Mouse (Mus musculus) CH12.LX (cell line): ENCODE data around the gene Zbtb9. TPM values are rescaled to one million over a fixed set of nuclear protein-coding genes. Genes with fewer than 3 reads are reported as not detected.

ENCODE experiments used
- DNase-seq: peaks from one replicate; pipeline ENCODE4 v3.0.0-alpha.2; 2013; ENCODE audit errors: extremely low read depth
- H3K27ac ChIP-seq: 2 replicates; pipeline ENCODE4 v1.5.1; 2012; ENCODE audit warnings: low read depth, mild to moderate bottlenecking, control low read depth, moderate library complexity; ENCODE audit not compliant: insufficient read depth
- H3K27me3 ChIP-seq: replicated peaks from 2 replicates; pipeline ENCODE3; 2012; ENCODE audit warnings: inconsistent platforms
- H3K36me3 ChIP-seq, 2 experiments: replicated peaks in 1 of 2; 2 replicates each; pipeline versions ENCODE3 to v1.6.1; 2012; ENCODE audit warnings: inconsistent platforms in 1 of 2, low read length in 1 of 2, mild to moderate bottlenecking in 1 of 2, mixed read lengths in 1 of 2, moderate library complexity in 1 of 2; ENCODE audit not compliant: control insufficient read depth in 1 of 2, insufficient read depth in 1 of 2
- H3K4me1 ChIP-seq, 2 experiments: 2 replicates each; pipeline ENCODE4 v1.6.1; 2012; ENCODE audit warnings: inconsistent platforms in 1 of 2, moderate library complexity in 1 of 2; ENCODE audit not compliant: insufficient read depth in 2 of 2, control insufficient read depth in 1 of 2
- H3K4me2 ChIP-seq: 2 replicates; pipeline ENCODE4 v1.6.1; 2012; ENCODE audit warnings: low read depth, mild to moderate bottlenecking, control low read depth; ENCODE audit not compliant: poor library complexity, insufficient read depth, severe bottlenecking
- H3K4me3 ChIP-seq, 3 experiments: fragments of 150-350 bp in 1 of 3; sonication (generic) in 1 of 3; replicated peaks in 1 of 3; 2 replicates each; pipeline versions ENCODE3 to v1.5.1; 2011 to 2012; ENCODE audit warnings: low read depth in 2 of 3, low read length in 2 of 3, mild to moderate bottlenecking in 2 of 3, moderate library complexity in 2 of 3, control low read depth in 1 of 3, improper control_type of control experiment in 1 of 3, inconsistent platforms in 1 of 3, mixed read lengths in 1 of 3; ENCODE audit not compliant: poor library complexity in 1 of 3
- H3K79me2 ChIP-seq: replicated peaks from 2 replicates; pipeline ENCODE4 v1.6.1; 2012; ENCODE audit warnings: mild to moderate bottlenecking, moderate library complexity; ENCODE audit not compliant: control insufficient read depth, poor library complexity, insufficient read depth, severe bottlenecking; ENCODE audit errors: extremely low read depth
- H3K9ac ChIP-seq: 2 replicates; pipeline ENCODE4 v1.6.1; 2012; ENCODE audit warnings: low read depth, mild to moderate bottlenecking, control low read depth, moderate library complexity; ENCODE audit not compliant: insufficient read depth
- H3K9me3 ChIP-seq: replicated peaks from 2 replicates; pipeline ENCODE3; 2012; ENCODE audit warnings: low read length, inconsistent platforms, mixed read lengths
- BHLHE40 ChIP-seq: IDR thresholded peaks from 2 replicates; pipeline ENCODE4 v1.6.1; 2011; ENCODE audit warnings: mild to moderate bottlenecking, low read depth, low read length, improper control_type of control experiment
- CHD1 ChIP-seq: IDR thresholded peaks from 2 replicates; pipeline ENCODE4 v1.6.1; 2012; ENCODE audit warnings: low read depth, low read length, improper control_type of control experiment, inconsistent platforms
- CHD2 ChIP-seq: IDR thresholded peaks from 2 replicates; pipeline ENCODE4 v1.6.1; 2011; ENCODE audit warnings: low read length, improper control_type of control experiment
- CTCF ChIP-seq, 2 experiments: IDR thresholded peaks in 1 of 2; conservative IDR thresholded peaks in 1 of 2; 2 replicates each; pipeline ENCODE4 v1.5.1; 2011 to 2012; ENCODE audit warnings: low read depth in 2 of 2, low read length in 2 of 2, improper control_type of control experiment in 1 of 2, inconsistent platforms in 1 of 2, mild to moderate bottlenecking in 1 of 2, moderate library complexity in 1 of 2
- E2F4 ChIP-seq: IDR thresholded peaks from 2 replicates; pipeline ENCODE4 v1.6.1; 2011; ENCODE audit warnings: low read depth, low read length, improper control_type of control experiment; ENCODE audit not compliant: insufficient replicate concordance
- ELF1 ChIP-seq: IDR thresholded peaks from 2 replicates; pipeline ENCODE4 v1.6.1; 2014; ENCODE audit warnings: low read depth, mild to moderate bottlenecking, inconsistent platforms, low read length, improper control_type of control experiment
- EP300 ChIP-seq: IDR thresholded peaks from 2 replicates; pipeline ENCODE4 v1.6.1; 2011; ENCODE audit warnings: low read length, improper control_type of control experiment
- ETS1 ChIP-seq: conservative IDR thresholded peaks from 2 replicates; pipeline ENCODE4 v1.6.1; 2012; ENCODE audit warnings: low read depth, mild to moderate bottlenecking, inconsistent platforms, low read length, improper control_type of control experiment, moderate library complexity
- IRF4 ChIP-seq: IDR thresholded peaks from 2 replicates; pipeline ENCODE4 v1.6.1; 2014; ENCODE audit warnings: low read depth, mild to moderate bottlenecking, inconsistent platforms, low read length, improper control_type of control experiment
- JUN ChIP-seq: IDR thresholded peaks from 2 replicates; pipeline ENCODE4 v1.6.1; 2011; ENCODE audit warnings: low read depth, mild to moderate bottlenecking, low read length, improper control_type of control experiment, moderate library complexity; ENCODE audit not compliant: insufficient read depth
- JUND ChIP-seq: conservative IDR thresholded peaks from 2 replicates; pipeline ENCODE4 v1.6.1; 2011; ENCODE audit warnings: low read depth, low read length, improper control_type of control experiment
- KAT2A ChIP-seq: IDR thresholded peaks from 2 replicates; pipeline ENCODE4 v1.6.1; 2012; ENCODE audit warnings: low read length, improper control_type of control experiment, inconsistent platforms; ENCODE audit not compliant: insufficient replicate concordance
- MAX ChIP-seq: IDR thresholded peaks from 2 replicates; pipeline ENCODE4 v1.6.1; 2011; ENCODE audit warnings: low read length, improper control_type of control experiment
- MAZ ChIP-seq: IDR thresholded peaks from 2 replicates; pipeline ENCODE4 v1.6.1; 2012; ENCODE audit warnings: low read depth, mild to moderate bottlenecking, inconsistent platforms, low read length, improper control_type of control experiment, moderate library complexity
- MEF2A ChIP-seq: IDR thresholded peaks from 2 replicates; pipeline ENCODE4 v1.6.1; 2014; ENCODE audit warnings: low read depth, mild to moderate bottlenecking, inconsistent platforms, low read length, improper control_type of control experiment, borderline replicate concordance
- MXI1 ChIP-seq: IDR thresholded peaks from 2 replicates; pipeline ENCODE4 v1.6.1; 2011; ENCODE audit warnings: mild to moderate bottlenecking, low read depth, low read length, improper control_type of control experiment
- NELFE ChIP-seq: IDR thresholded peaks from 2 replicates; pipeline ENCODE4 v1.6.1; 2011; ENCODE audit warnings: low read depth, low read length, improper control_type of control experiment
- NRF1 ChIP-seq: IDR thresholded peaks from 2 replicates; pipeline ENCODE4 v1.6.1; 2014; ENCODE audit warnings: low read depth, mild to moderate bottlenecking, inconsistent platforms, low read length, improper control_type of control experiment, moderate library complexity
- PAX5 ChIP-seq: IDR thresholded peaks from 2 replicates; pipeline ENCODE4 v1.6.1; 2012; ENCODE audit warnings: low read length, inconsistent platforms, mixed read lengths
- POLR2A ChIP-seq: IDR thresholded peaks from 2 replicates; pipeline ENCODE4 v1.6.1; 2011; ENCODE audit warnings: low read depth, mild to moderate bottlenecking, improper control_type of control experiment, low read length
- POLR2AphosphoS2 ChIP-seq: IDR thresholded peaks from 2 replicates; pipeline ENCODE4 v1.6.1; 2011; ENCODE audit warnings: low read depth, low read length, improper control_type of control experiment
- RAD21 ChIP-seq: IDR thresholded peaks from 2 replicates; pipeline ENCODE4 v1.6.1; 2011; ENCODE audit warnings: low read depth, mild to moderate bottlenecking, low read length, improper control_type of control experiment, moderate library complexity
- RCOR1 ChIP-seq: conservative IDR thresholded peaks from 2 replicates; pipeline ENCODE4 v1.6.1; 2012; ENCODE audit warnings: low read depth, mild to moderate bottlenecking, inconsistent platforms, low read length, improper control_type of control experiment
- SIN3A ChIP-seq: IDR thresholded peaks from 2 replicates; pipeline ENCODE4 v1.6.1; 2012; ENCODE audit warnings: low read length, improper control_type of control experiment, inconsistent platforms
- SMC3 ChIP-seq: IDR thresholded peaks from 2 replicates; pipeline ENCODE4 v1.6.1; 2011; ENCODE audit warnings: low read depth, low read length, improper control_type of control experiment
- TBP ChIP-seq: conservative IDR thresholded peaks from 2 replicates; pipeline ENCODE4 v1.6.1; 2011; ENCODE audit warnings: low read depth, low read length, improper control_type of control experiment
- TCF12 ChIP-seq: IDR thresholded peaks from 2 replicates; pipeline ENCODE4 v1.6.1; 2014; ENCODE audit warnings: low read depth, mild to moderate bottlenecking, inconsistent platforms, low read length, improper control_type of control experiment
- USF2 ChIP-seq: conservative IDR thresholded peaks from 2 replicates; pipeline ENCODE4 v1.6.1; 2011; ENCODE audit warnings: low read depth, low read length, improper control_type of control experiment
- ZC3H11A ChIP-seq: IDR thresholded peaks from 2 replicates; pipeline ENCODE4 v1.6.1; 2012; ENCODE audit warnings: low read depth, mild to moderate bottlenecking, inconsistent platforms, low read length, improper control_type of control experiment
- ZKSCAN1 ChIP-seq: IDR thresholded peaks from 2 replicates; pipeline ENCODE4 v1.6.1; 2012; ENCODE audit warnings: low read depth, inconsistent platforms, low read length, improper control_type of control experiment, borderline replicate concordance
- ZMIZ1 ChIP-seq: IDR thresholded peaks from 2 replicates; pipeline ENCODE4 v1.6.1; 2012; ENCODE audit warnings: low read depth, mild to moderate bottlenecking, inconsistent platforms, low read length, improper control_type of control experiment
- ZNF384 ChIP-seq: IDR thresholded peaks from 2 replicates; pipeline ENCODE4 v1.6.1; 2012; ENCODE audit warnings: low read depth, low read length, improper control_type of control experiment, inconsistent platforms
- dilution Hi-C: fragments of 300-500 bp; cut with MboI; formaldehyde crosslinking; loops from 2 replicates; pipeline ENCODE4 v1.14.3; 2020; ENCODE audit warnings: low sequenced_read_pairs; ENCODE audit not compliant: extremely low pct_unique_long_range_greater_than_20kb, extremely low pct_ligation_motif_present
- in situ Hi-C: fragments of 300-500 bp; cut with MboI; formaldehyde crosslinking; loops from 3 replicates; pipeline ENCODE4 v1.14.3; 2019; ENCODE audit warnings: low sequenced_read_pairs, low pct_ligation_motif_present, low pct_unique_long_range_greater_than_20kb, mixed read lengths
- polyA plus RNA-seq: library from polyadenylated mRNA; unstranded; fragments of >175 nt; gene quantifications from 2 replicates; pipeline ENCODE4 v1.2.1, GENCODE M21; 2012; ENCODE audit warnings: low read depth; ENCODE audit not compliant: insufficient read length
- total RNA-seq, 2 experiments: library from RNA; depleted of rRNA; stranded (reverse); fragments of 300-350 nt in 1 of 2; fragments of >200 nt in 1 of 2; gene quantifications; 2 replicates each; pipeline ENCODE4 v1.2.3; 2012 to 2014

The Zbtb9 gene
- total and polyA plus RNA-seq, 3 experiments, result 2.0 to 14.3 (median 8.1) TPM

DNA sequence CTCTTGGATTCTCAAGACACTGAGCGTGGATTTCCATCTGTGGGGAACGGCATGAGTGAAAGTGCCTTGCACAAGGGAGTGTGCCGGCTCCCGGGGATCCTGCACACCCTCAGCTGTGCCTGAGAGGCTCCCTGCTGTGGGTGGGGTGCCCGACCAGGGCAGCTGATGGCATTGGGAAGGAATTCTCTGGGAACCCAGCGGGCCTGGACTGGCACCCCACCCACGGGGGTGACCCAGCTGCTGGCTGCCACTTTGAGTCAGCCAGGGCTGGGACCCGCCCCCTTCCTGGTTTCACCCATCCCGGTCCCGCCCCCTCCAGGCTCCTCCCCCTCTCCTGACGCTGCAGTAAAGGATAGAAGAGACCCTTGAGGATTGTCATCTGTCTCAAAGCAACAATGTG is 78.5 kb downstream of the Zbtb9 start:
- H3K79me2 ChIP-seq, result no peaks in the 10 kb centered on the region
- dilution Hi-C loops (no loop called here), in situ Hi-C loops (no loop called here)
- H3K36me3 ChIP-seq, result no peaks in the 10 kb centered on the region
- peak overlapping the region; percentile 84 for H3K4me2 ChIP-seq
- H3K9me3 ChIP-seq, result no peaks in the 10 kb centered on the region
- H3K27ac ChIP-seq, result no peak overlapping the region
- peak overlapping the region; percentile 22; the same call in 1 of the 2 replicates for H3K9ac ChIP-seq
- peak; percentile 74 for DNase-seq
- peaks cover 6 to 35% of the 10 kb centered on the region in 2 experiments for H3K4me1 ChIP-seq
- peak overlapping the region; percentile 37 to 46 (median 44) for H3K4me3 ChIP-seq
- H3K27me3 ChIP-seq, result no peaks in the 10 kb centered on the region
- TF ChIP-seq MAX (no peak), ZMIZ1 (no peak), CHD1 (no peak), ELF1 (peak; percentile 61), RAD21 (no peak), BHLHE40 (no peak), ZKSCAN1 (no peak), SMC3 (no peak), ZC3H11A (no peak), NELFE (0 out of 2 replicates have a peak, but pooled peaks have one; percentile 25), MXI1 (no peak), EP300 (no peak), TCF12 (0 out of 2 replicates have a peak, but pooled peaks have one; percentile 13), POLR2A (peak; percentile 55), JUN (no peak), IRF4 (peak; percentile 72), ZNF384 (no peak)

GRCm38 (mm10) chr17:27056170-27056569 is 83.2 kb downstream of the Zbtb9 start:
- Histone ChIP-seq H3K4me3 (peak overlapping the region in 2 of 3 experiments; percentile 40 to 62), H3K4me2 (peak overlapping the region; percentile 83), H3K79me2 (no peaks in the 10 kb centered on the region), H3K27me3 (no peaks in the 10 kb centered on the region), H3K27ac (no peak overlapping the region), H3K9ac (peak overlapping the region; percentile 1; the same call in 1 of the 2 replicates), H3K36me3 (no peaks in the 10 kb centered on the region), H3K4me1 (peaks cover 8 to 50% of the 10 kb centered on the region in 2 experiments), H3K9me3 (no peaks in the 10 kb centered on the region)
- in situ Hi-C loops (no loop called here), dilution Hi-C loops (no loop called here)
- DNase-seq, result peak; percentile 90
- TF ChIP-seq ETS1 (peak; percentile 70), KAT2A (no peak), ZNF384 (no peak), E2F4 (no peak), PAX5 (no peak), JUND (no peak), JUN (no peak), SIN3A (no peak), MAX (no peak; the same call in 1 of the 2 replicates), CTCF (conservative IDR thresholded peaks at IDR 0.05 in 1 of 2, IDR thresholded peaks at IDR 0.05 in 1 of 2; ENCODE audit: low read depth in 2 of 2, low read length in 2 of 2) (no peak), ZC3H11A (no peak), NRF1 (no peak), CHD1 (0 out of 2 replicates have a peak, but pooled peaks have one; percentile 26), TCF12 (peak; percentile 53), MAZ (peak; percentile 94), POLR2AphosphoS2 (no peak), IRF4 (0 out of 2 replicates have a peak, but pooled peaks have one; percentile 7), TBP (no peak; the same call in 1 of the 2 replicates), BHLHE40 (peak; percentile 98), USF2 (no peak), RCOR1 (no peak), CHD2 (peak; percentile 62; the same call in 1 of the 2 replicates), ELF1 (peak; percentile 82), NELFE (0 out of 2 replicates have a peak, but pooled peaks have one; percentile 33), MEF2A (peak; percentile 45; the same call in 1 of the 2 replicates)
